Mouse (Mus musculus): ENCODE data around the gene Pgrmc2. TPM values are rescaled to one million over a fixed set of nuclear protein-coding genes. Genes with fewer than 3 reads are reported as not detected.

The Pgrmc2 gene
- 28.3 and 29.7 TPM in 2 replicates for polyA plus RNA-seq (2014; fragmentation: Nextera tagmentation; extraction: Ambion mirVana)

- ATAC-seq (replicated peaks; ENCODE audit: insufficient number of reproducible peaks, low FRiP score, low TSS enrichment, low read depth) (peak; percentile 99), DNase-seq (ENCODE audit: low spot score) (peak; percentile 96)
- peak within 1 kb of the TSS; percentile 73 for H3K4me3 ChIP-seq (ENCODE audit: low read depth, low read length)
- peak within 1 kb of the TSS; percentile 84 for H3K9ac ChIP-seq (replicated peaks; ENCODE audit: low read length)
- H3K36me3 ChIP-seq (replicated peaks; ENCODE audit: control insufficient read depth, insufficient read depth, low read depth, low read length) = no peaks in the 10 kb centered on the region
- peak within 1 kb of the TSS; percentile 83 for H3K27ac ChIP-seq (replicated peaks; ENCODE audit: low read depth, low read length)
- no peaks in the 10 kb centered on the region for H3K4me1 ChIP-seq (ENCODE audit: control insufficient read depth, insufficient read depth, low read length)
- H3K9me3 ChIP-seq (replicated peaks; ENCODE audit: control insufficient read depth, low read length) = no peaks in the 10 kb centered on the region
- no peaks in the 10 kb centered on the region for H3K27me3 ChIP-seq (ENCODE audit: control insufficient read depth, insufficient read depth, low read length)
- H3K4me2 ChIP-seq (ENCODE audit: low read depth, low read length) = peak within 1 kb of the TSS; percentile 83
- under 1% methylated on average over 94 of the region's 95 CpGs for WGBS
These were observed at the start of gene Pgrmc2 for GRCm38 (mm10) chr3:41082885-41083789. Gene Pgrmc2, minus strand, starts transcription at chr3:41083046.

GRCm38 (mm10) chr3:41124000-41124294 is 41.1 kb upstream of the Pgrmc2 start:
- Histone ChIP-seq H3K9me3 (replicated peaks; ENCODE audit: control insufficient read depth, low read length) (no peaks in the 10 kb centered on the region), H3K4me1 (ENCODE audit: control insufficient read depth, insufficient read depth, low read length) (no peaks in the 10 kb centered on the region), H3K9ac (replicated peaks; ENCODE audit: low read length) (no peak overlapping the region), H3K27ac (replicated peaks; ENCODE audit: low read depth, low read length) (no peak overlapping the region), H3K36me3 (replicated peaks; ENCODE audit: control insufficient read depth, insufficient read depth, low read depth, low read length) (no peaks in the 10 kb centered on the region), H3K4me3 (ENCODE audit: low read depth, low read length) (no peak overlapping the region), H3K27me3 (ENCODE audit: control insufficient read depth, insufficient read depth, low read length) (no peaks in the 10 kb centered on the region), H3K4me2 (ENCODE audit: low read depth, low read length) (peak overlapping the region; percentile 21; the same call in 1 of the 2 replicates)
- WGBS = 14% methylated on average over 12 of the region's 12 CpGs
- no peak for DNase-seq (ENCODE audit: low spot score)
- no peak for ATAC-seq (replicated peaks; ENCODE audit: insufficient number of reproducible peaks, low FRiP score, low TSS enrichment, low read depth)

GRCm38 (mm10) chr3:41123190-41123999 is 40.5 kb upstream of the Pgrmc2 start:
- WGBS = 24% methylated on average over 10 of the region's 10 CpGs
- no peak overlapping the region for H3K27ac ChIP-seq (replicated peaks; ENCODE audit: low read depth, low read length)
- 0 out of 2 replicates have a peak, but pooled peaks have one; percentile 39 for ATAC-seq (replicated peaks; ENCODE audit: insufficient number of reproducible peaks, low FRiP score, low TSS enrichment, low read depth)
- H3K9ac ChIP-seq (replicated peaks; ENCODE audit: low read length) = no peak overlapping the region
- H3K36me3 ChIP-seq (replicated peaks; ENCODE audit: control insufficient read depth, insufficient read depth, low read depth, low read length) = no peaks in the 10 kb centered on the region
- no peaks in the 10 kb centered on the region for H3K4me1 ChIP-seq (ENCODE audit: control insufficient read depth, insufficient read depth, low read length)
- H3K27me3 ChIP-seq (ENCODE audit: control insufficient read depth, insufficient read depth, low read length) = no peaks in the 10 kb centered on the region
- DNase-seq (ENCODE audit: low spot score) = no peak
- H3K4me2 ChIP-seq (ENCODE audit: low read depth, low read length) = no peak overlapping the region
- no peak overlapping the region for H3K4me3 ChIP-seq (ENCODE audit: low read depth, low read length)
- H3K9me3 ChIP-seq (replicated peaks; ENCODE audit: control insufficient read depth, low read length) = no peaks in the 10 kb centered on the region

GRCm38 (mm10) chr3:41118173-41118572 is 35.3 kb upstream of the Pgrmc2 start:
- no peaks in the 10 kb centered on the region for H3K4me1 ChIP-seq (ENCODE audit: control insufficient read depth, insufficient read depth, low read length)

GRCm38 (mm10) chr3:41117447-41117846 is 34.6 kb upstream of the Pgrmc2 start:
- Histone ChIP-seq H3K4me3 (ENCODE audit: low read depth, low read length) (no peak overlapping the region), H3K4me2 (ENCODE audit: low read depth, low read length) (no peak overlapping the region), H3K9me3 (replicated peaks; ENCODE audit: control insufficient read depth, low read length) (no peaks in the 10 kb centered on the region), H3K9ac (replicated peaks; ENCODE audit: low read length) (no peak overlapping the region), H3K27me3 (ENCODE audit: control insufficient read depth, insufficient read depth, low read length) (no peaks in the 10 kb centered on the region), H3K27ac (replicated peaks; ENCODE audit: low read depth, low read length) (no peak overlapping the region), H3K4me1 (ENCODE audit: control insufficient read depth, insufficient read depth, low read length) (no peaks in the 10 kb centered on the region), H3K36me3 (replicated peaks; ENCODE audit: control insufficient read depth, insufficient read depth, low read depth, low read length) (no peaks in the 10 kb centered on the region)
- ATAC-seq (replicated peaks; ENCODE audit: insufficient number of reproducible peaks, low FRiP score, low TSS enrichment, low read depth) = no peak
- no peak for DNase-seq (ENCODE audit: low spot score)

More at GRCm38 (mm10) chr3:41118173-41118572, 35.3 kb upstream of the Pgrmc2 start:
- H3K36me3 ChIP-seq (replicated peaks; ENCODE audit: control insufficient read depth, insufficient read depth, low read depth, low read length) = no peaks in the 10 kb centered on the region
- no peak overlapping the region for H3K4me3 ChIP-seq (ENCODE audit: low read depth, low read length)
- no peaks in the 10 kb centered on the region for H3K9me3 ChIP-seq (replicated peaks; ENCODE audit: control insufficient read depth, low read length)
- WGBS = 73% methylated on average over 5 of the region's 5 CpGs
- DNase-seq (ENCODE audit: low spot score) = no peak
- H3K9ac ChIP-seq (replicated peaks; ENCODE audit: low read length) = no peak overlapping the region
- ATAC-seq (replicated peaks; ENCODE audit: insufficient number of reproducible peaks, low FRiP score, low TSS enrichment, low read depth) = no peak
- no peak overlapping the region for H3K4me2 ChIP-seq (ENCODE audit: low read depth, low read length)
- no peak overlapping the region for H3K27ac ChIP-seq (replicated peaks; ENCODE audit: low read depth, low read length)
- H3K27me3 ChIP-seq (ENCODE audit: control insufficient read depth, insufficient read depth, low read length) = no peaks in the 10 kb centered on the region

GRCm38 (mm10) chr3:41113186-41113585 is 30.3 kb upstream of the Pgrmc2 start:
- 84% methylated on average over 5 of the region's 5 CpGs for WGBS

GRCm38 (mm10) chr3:41108306-41108785 is 25.5 kb upstream of the Pgrmc2 start:
- Histone ChIP-seq H3K9ac (replicated peaks; ENCODE audit: low read length) (no peak overlapping the region), H3K27me3 (ENCODE audit: control insufficient read depth, insufficient read depth, low read length) (no peaks in the 10 kb centered on the region), H3K9me3 (replicated peaks; ENCODE audit: control insufficient read depth, low read length) (no peaks in the 10 kb centered on the region), H3K27ac (replicated peaks; ENCODE audit: low read depth, low read length) (no peak overlapping the region), H3K36me3 (replicated peaks; ENCODE audit: control insufficient read depth, insufficient read depth, low read depth, low read length) (no peaks in the 10 kb centered on the region), H3K4me2 (ENCODE audit: low read depth, low read length) (no peak overlapping the region), H3K4me3 (ENCODE audit: low read depth, low read length) (no peak overlapping the region), H3K4me1 (ENCODE audit: control insufficient read depth, insufficient read depth, low read length) (no peaks in the 10 kb centered on the region)
- DNase-seq (ENCODE audit: low spot score) = no peak
- no peak for ATAC-seq (replicated peaks; ENCODE audit: insufficient number of reproducible peaks, low FRiP score, low TSS enrichment, low read depth)
- WGBS = 47% methylated on average over 6 of the region's 6 CpGs

More at GRCm38 (mm10) chr3:41113186-41113585, 30.3 kb upstream of the Pgrmc2 start:
- Histone ChIP-seq H3K27ac (replicated peaks; ENCODE audit: low read depth, low read length) (no peak overlapping the region), H3K9me3 (replicated peaks; ENCODE audit: control insufficient read depth, low read length) (no peaks in the 10 kb centered on the region), H3K36me3 (replicated peaks; ENCODE audit: control insufficient read depth, insufficient read depth, low read depth, low read length) (no peaks in the 10 kb centered on the region), H3K27me3 (ENCODE audit: control insufficient read depth, insufficient read depth, low read length) (no peaks in the 10 kb centered on the region), H3K4me1 (ENCODE audit: control insufficient read depth, insufficient read depth, low read length) (no peaks in the 10 kb centered on the region), H3K4me2 (ENCODE audit: low read depth, low read length) (no peak overlapping the region), H3K9ac (replicated peaks; ENCODE audit: low read length) (no peak overlapping the region), H3K4me3 (ENCODE audit: low read depth, low read length) (no peak overlapping the region)
- ATAC-seq (replicated peaks; ENCODE audit: insufficient number of reproducible peaks, low FRiP score, low TSS enrichment, low read depth) (no peak), DNase-seq (ENCODE audit: low spot score) (no peak)
